In genomic region chr10:61920655-61921365, GRCm38 (mm10) we compare ENCODE assay signal across 9 mouse cellular contexts. TPM values are rescaled to one million over a fixed set of nuclear protein-coding genes. Genes with fewer than 3 reads are reported as not detected.
DNase-seq lines count a peak whose midpoint lies in the region; ATAC-seq and TF ChIP-seq lines count a peak whose summit lies in the region.
"Had no signal": no experiment of that assay in that cellular context is flagged by ENCODE, and none has a peak within 500 bp of the region (broad histone marks: within the 10 kb centered on the region; RNA-seq: fewer than 3 reads in every experiment).

No protein-coding gene starts in this region.

- intact Hi-C loops in gastrocnemius, adult 2 months (cut with DNase I), result no loop called here

- no peak for TF ChIP-seq CTCF in gastrocnemius, adult 2 months (IDR thresholded peaks at IDR 0.05)
- no peak for TF ChIP-seq CTCF in thymus, adult 2 months (IDR thresholded peaks at IDR 0.05; ENCODE audit: borderline replicate concordance, control insufficient read depth, extremely low read depth, insufficient read depth, low read length, poor library complexity)

- peak; percentile 45 for DNase-seq in gastrocnemius, adult 2 months
- no peak for DNase-seq in gastrocnemius, adult 18-20 months (ENCODE audit: low spot score)
- DNase-seq in MN1 (ENCODE audit: low spot score), result peak; percentile 70
- DNase-seq in thymus, adult 2 months, result no peak
- DNase-seq in layer of hippocampus, adult 8-10 months (ENCODE audit: low spot score in 2 of 2), result no peak
- DNase-seq in gastrocnemius, postnatal 4 days (ENCODE audit: low spot score in 2 of 2), result no peak

- H3K4me1 ChIP-seq in heart, embryonic 15.5 days (replicated peaks), result peaks cover 30% of the 10 kb centered on the region
- peaks cover 22% of the 10 kb centered on the region for H3K4me1 ChIP-seq in limb, embryonic 15.5 days
- H3K4me1 ChIP-seq in thymus, adult 2 months (replicated peaks; ENCODE audit: control insufficient read depth, insufficient read depth, low read length), result no peaks in the 10 kb centered on the region

- TF ChIP-seq POLR2A in thymus, adult 2 months (IDR thresholded peaks at IDR 0.05; ENCODE audit: control insufficient read depth, extremely low read depth, insufficient read depth, low read length, poor library complexity), result no peak

- no peaks in the 10 kb centered on the region for H3K36me3 ChIP-seq in heart, embryonic 15.5 days
- no peaks in the 10 kb centered on the region for H3K36me3 ChIP-seq in limb, embryonic 15.5 days
- no peaks in the 10 kb centered on the region for H3K36me3 ChIP-seq in thymus, adult 2 months (ENCODE audit: control insufficient read depth, insufficient read depth, low read length)

- WGBS in heart, embryonic 15.5 days, result 6% methylated on average over 11 of the region's 11 CpGs
- 21% methylated on average over 11 of the region's 11 CpGs for WGBS in limb, embryonic 15.5 days
- 14% methylated on average over 11 of the region's 11 CpGs for WGBS in thymus, adult 2 months

- no peak overlapping the region for H3K4me3 ChIP-seq in gastrocnemius, adult 2 months
- H3K4me3 ChIP-seq in heart, embryonic 15.5 days, result peak overlapping the region; percentile 0; the same call in 1 of the 2 replicates
- no peak overlapping the region for H3K4me3 ChIP-seq in limb, embryonic 15.5 days
- H3K4me3 ChIP-seq in thymus, adult 2 months (ENCODE audit: control insufficient read depth, insufficient read depth, low read length), result no peak overlapping the region

- H3K9ac ChIP-seq in heart, embryonic 15.5 days, result no peak overlapping the region
- no peak overlapping the region for H3K9ac ChIP-seq in limb, embryonic 15.5 days

- H3K27ac ChIP-seq in gastrocnemius, adult 2 months, result peak overlapping the region; percentile 49
- H3K27ac ChIP-seq in heart, embryonic 15.5 days, result peak overlapping the region; percentile 75
- H3K27ac ChIP-seq in limb, embryonic 15.5 days, result peak overlapping the region; percentile 69
- no peak overlapping the region for H3K27ac ChIP-seq in thymus, adult 2 months (ENCODE audit: control insufficient read depth, insufficient read depth, low read length)

- peak overlapping the region; percentile 44 for H3K4me2 ChIP-seq in heart, embryonic 15.5 days
- peak overlapping the region; percentile 29 for H3K4me2 ChIP-seq in limb, embryonic 15.5 days
- H3K4me2 ChIP-seq: midbrain, embryonic 11.5 days had no signal

- ATAC-seq in heart, embryonic 15.5 days (replicated peaks; ENCODE audit: insufficient number of reproducible peaks, insufficient read depth, low FRiP score, low read depth), result peak; percentile 75
- ATAC-seq in limb, embryonic 15.5 days (ENCODE audit: insufficient number of reproducible peaks, low FRiP score, low TSS enrichment, low read depth), result peak; percentile 25; the same call in 1 of the 2 replicates

- H3K27me3 ChIP-seq in heart, embryonic 15.5 days, result no peaks in the 10 kb centered on the region
- no peaks in the 10 kb centered on the region for H3K27me3 ChIP-seq in limb, embryonic 15.5 days
- no peaks in the 10 kb centered on the region for H3K27me3 ChIP-seq in thymus, adult 2 months (ENCODE audit: control insufficient read depth, insufficient read depth, low read length)

- H3K9me3 ChIP-seq in heart, embryonic 15.5 days (replicated peaks), result no peaks in the 10 kb centered on the region
- no peaks in the 10 kb centered on the region for H3K9me3 ChIP-seq in limb, embryonic 15.5 days

RNA-seq across cellular contexts. Expression of gene Col13a1, which starts 58.1 kb away (rescaled TPM):
- total RNA-seq in gastrocnemius, adult 2 months (2021), result 1 to 10 TPM in 1 of 2 experiments, under 1 TPM in 1; 0.94 to 1.4 TPM
- 1 to 10 TPM in 1 of 2 experiments, under 1 TPM in 1; 0.78 to 1.0 TPM for total RNA-seq in gastrocnemius, adult 18-20 months (2021)
- 6.2 and 8.7 TPM in 2 replicates for polyA plus RNA-seq in heart, embryonic 15.5 days (2015; fragmentation: Nextera tagmentation; extraction: Ambion mirVana)
- 8.2 and 9.1 TPM in 2 replicates for polyA plus RNA-seq in limb, embryonic 15.5 days (2015; fragmentation: Nextera tagmentation; extraction: Ambion mirVana)
- polyA plus RNA-seq in thymus, adult 2 months (2012; rRNA removed), result 0.13 TPM in 2 replicates
- 1 to 10 TPM; 1.3 to 2.1 (median 1.7) TPM for total RNA-seq in layer of hippocampus, adult 8-10 months (2022)
- 1 to 10 TPM; 4.8 to 7.2 TPM for total RNA-seq in gastrocnemius, postnatal 4 days (2021)

Comparison
In these comparisons a context has a peak if more than half of its experiments do, and no peak if none do; other contexts are left out.
1. DNase-seq: peak in gastrocnemius, adult 2 months (single experiment) and MN1 (single experiment); none in gastrocnemius, adult 18-20 months (single experiment), thymus, adult 2 months (single experiment), layer of hippocampus, adult 8-10 months (0 of 2) and gastrocnemius, postnatal 4 days (0 of 2).